Mouse (Mus musculus): ENCODE results near the gene Mgat5b.

Mgat5b gene

DNA sequence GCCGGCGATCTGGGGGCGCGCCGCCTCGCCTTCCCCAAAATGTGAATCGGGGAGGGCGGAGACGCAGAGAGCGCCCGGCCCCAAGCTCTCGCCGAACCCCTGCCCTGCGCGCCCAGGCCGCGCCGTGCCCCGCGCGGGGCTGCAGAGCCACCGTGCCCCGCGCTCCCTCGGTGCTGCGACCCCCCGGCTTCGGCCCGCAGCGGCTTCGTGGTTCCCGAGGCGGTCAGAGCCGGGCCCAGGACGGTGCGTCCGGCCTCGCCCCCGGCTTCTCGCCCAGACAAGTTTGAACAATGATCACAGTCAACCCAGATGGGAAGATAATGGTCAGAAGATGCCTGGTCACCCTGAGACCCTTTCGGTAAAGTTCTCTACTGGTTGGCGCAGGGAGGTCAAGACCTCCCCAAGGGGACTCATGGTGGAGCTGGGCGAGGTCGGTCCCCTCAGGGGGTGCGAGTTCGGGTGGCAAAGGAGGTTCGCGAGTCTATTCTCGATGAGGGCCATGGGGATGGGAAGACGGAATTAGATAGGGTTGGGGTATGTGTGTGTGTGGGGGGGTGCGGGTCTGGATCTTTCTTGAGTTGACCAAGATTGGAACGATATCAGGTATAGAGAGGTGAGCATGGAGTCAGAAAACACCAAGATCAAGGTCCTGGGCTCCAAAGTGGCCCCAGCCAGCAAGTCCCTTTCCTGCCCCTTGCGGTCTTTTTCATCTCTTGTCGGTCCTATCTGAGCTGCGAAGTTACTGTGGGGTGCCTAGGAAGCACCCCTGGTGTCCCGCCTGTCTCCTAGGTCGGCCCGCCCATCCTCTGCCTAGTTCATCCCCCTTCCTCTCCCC is 740 bp downstream of the Mgat5b start:
- no peak for DNase-seq (ENCODE audit: low spot score)

DNA sequence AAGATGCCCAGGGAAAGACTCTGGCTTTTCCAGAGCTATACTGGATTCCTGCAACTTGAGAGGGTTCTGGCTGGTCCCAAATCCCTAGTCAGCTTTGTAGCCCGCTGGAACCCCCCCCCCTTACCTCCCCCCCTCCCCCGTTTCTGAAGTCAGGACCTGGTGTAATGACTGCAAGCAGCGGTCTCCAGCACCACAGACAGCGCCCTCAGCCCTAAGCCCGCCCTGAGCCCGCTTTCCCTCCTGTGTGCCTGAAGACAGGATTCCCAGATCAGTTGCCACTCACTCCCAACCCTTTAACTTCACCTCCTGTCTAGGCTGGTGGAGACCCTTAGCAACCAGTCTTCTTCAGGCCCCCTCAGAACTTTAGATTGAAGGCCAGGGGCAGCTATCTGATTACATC is 2.1 kb downstream of the Mgat5b start:
- DNase-seq (ENCODE audit: low spot score): no peak

DNA sequence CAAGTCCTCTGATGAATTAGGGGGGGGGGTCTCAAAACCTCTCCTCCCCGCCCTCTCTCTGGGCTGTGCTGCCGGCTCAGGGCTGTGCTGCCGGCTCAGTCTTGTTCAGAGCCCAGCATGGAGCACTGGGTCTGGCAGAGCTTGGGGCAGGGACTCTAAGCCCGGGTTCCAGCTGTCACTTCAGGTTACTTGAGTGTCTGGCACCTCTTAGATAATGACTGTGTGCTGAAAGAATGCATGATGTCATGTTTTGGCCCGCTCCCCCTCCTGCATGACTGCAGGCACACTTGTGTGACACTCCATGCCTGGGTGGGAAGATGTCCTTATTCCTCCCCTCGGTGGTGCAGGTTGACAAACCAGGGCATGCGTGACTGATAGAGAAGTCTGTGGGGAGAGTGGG is 3.4 kb downstream of the Mgat5b start:
- DNase-seq (ENCODE audit: low spot score): no peak

DNA sequence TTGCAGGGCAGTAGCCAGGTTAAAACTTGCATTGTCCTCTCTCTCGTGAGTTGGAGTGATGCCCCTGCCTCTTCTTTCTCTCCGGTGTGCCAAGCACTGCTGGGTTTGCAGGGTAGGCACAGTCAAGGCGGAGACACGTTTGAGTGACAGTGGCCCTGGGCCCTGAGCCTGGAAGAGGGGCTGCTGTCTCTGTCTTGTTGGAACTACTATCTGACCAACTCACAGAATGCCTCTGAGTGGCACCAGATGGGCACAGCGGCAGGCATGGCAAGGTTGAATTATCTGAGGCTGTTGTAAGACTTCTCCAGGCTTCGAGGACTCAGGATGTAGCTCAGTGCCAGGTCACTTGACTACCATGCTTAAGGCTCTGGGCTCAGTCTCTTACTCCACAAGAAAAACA is 9.4 kb downstream of the Mgat5b start:
- no peak for DNase-seq (ENCODE audit: low spot score)

DNA sequence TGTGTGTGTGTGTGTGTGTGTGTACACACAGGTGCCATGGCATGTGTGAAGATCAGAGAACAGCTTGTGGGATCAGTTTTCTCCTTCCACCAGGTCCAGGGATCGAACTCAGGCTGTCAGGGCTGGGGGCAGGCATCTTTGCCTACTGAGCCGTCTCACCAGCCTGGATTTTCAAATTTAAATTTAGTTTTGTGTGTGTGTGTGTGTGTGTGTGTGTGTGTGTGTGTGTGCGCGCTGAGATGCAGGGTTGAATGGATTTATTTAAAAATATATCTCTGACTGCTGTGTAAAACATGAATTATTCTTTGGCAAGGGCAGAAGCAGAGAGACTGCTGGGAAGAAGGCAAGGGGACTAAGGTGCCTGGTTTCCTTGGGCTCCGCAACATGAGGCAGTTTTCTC is 16.2 kb downstream of the Mgat5b start:
- DNase-seq (ENCODE audit: low spot score): no peak

DNA sequence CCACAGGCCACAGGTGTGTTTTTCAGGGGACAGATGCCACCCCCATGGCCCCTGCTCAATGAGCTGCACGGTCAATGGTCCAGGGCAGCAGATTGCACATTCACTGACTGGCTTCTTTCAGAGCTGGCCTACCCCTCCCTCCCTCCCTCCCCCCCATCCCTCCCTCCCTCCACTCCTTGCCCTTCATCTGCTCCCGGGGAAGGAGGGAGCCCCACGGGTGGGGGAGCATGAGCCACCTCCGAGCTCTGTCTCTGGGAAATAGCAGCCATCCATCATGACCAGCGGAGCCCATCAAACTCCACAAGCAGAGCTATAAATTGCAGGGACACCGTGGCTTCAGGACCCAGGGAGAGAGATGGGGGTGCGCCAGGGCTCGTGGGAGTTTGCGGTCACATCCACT is 16.7 kb downstream of the Mgat5b start:
- no peak for DNase-seq (ENCODE audit: low spot score)

DNA sequence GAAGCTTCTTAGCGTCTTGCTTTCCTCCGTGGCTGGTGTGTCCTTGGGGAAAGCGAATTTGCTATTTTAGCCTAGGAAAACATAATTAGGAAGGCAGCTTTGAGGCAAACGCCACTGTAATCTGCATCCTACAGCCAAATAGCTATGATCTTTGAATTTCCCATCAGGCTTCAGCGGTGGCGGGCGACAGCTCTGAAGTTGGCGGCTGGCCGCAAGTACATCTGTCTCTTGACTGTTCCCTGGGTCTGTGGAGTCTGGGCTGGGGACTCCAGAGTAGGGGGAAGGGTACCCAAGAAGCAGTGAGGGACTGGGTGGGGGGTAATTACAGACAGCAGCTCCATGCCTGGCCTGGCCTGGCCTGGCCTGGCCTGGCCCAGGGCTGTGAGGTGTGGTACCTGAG is 17.3 kb downstream of the Mgat5b start:
- no peak for DNase-seq (ENCODE audit: low spot score)

DNA sequence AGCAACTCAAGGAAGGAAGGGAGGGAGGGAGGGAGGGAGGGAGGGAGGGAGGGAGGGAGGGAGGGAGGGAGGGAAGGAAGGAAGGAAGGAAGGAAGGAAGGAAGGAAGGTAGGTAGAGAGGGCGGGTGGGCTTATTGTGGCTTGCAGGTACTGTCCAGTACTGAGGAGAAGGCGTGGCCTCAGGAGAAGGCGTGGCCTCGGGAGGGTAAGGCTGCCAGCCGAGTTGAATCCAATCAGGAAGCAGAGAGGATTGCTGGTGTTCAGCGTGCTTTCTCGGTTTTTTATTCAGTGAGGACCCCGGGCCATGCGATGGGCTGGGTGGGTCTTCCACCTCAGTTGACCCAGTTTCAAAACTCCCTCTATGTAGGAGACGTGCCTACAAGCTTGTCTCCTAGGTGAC is 18.5 kb downstream of the Mgat5b start:
- no peak for DNase-seq (ENCODE audit: low spot score)

DNA sequence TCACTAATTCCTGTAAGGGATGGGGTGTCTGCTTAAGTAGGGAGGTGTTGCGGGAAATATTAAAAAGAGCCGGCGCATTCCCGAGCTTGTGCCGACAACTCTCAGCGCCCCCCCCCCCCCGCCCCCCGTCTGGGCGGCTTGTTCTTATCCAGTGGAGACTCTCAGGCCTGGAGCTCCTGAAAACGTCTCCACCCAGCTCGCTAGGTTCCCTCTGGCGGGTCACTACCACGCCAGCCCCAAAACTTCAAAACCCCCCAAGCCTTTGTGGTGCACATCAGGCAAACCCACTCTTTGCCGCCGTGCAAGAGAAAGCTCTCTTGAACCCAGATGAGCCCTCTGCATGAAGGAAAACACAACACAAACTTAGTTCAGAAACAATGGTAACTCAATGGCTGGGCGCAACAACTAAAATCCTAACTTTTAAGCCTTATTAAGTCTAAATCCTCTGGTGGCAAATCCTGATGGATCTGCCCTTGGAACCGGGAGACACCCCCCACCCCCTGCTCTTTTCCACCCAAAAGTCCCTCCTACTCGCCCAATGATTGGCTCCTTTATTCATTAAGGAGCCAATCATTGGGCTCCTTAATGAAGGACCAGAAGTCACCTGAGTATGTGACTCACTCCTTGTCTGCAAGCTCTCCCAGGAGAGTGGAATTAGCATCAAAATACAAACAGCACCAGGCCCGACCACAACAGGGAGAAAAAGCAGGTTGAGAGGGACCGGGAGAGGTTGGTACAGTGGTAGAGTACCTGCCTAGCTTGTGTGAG is 21.6 kb downstream of the Mgat5b start:
- no peak for DNase-seq (ENCODE audit: low spot score)

DNA sequence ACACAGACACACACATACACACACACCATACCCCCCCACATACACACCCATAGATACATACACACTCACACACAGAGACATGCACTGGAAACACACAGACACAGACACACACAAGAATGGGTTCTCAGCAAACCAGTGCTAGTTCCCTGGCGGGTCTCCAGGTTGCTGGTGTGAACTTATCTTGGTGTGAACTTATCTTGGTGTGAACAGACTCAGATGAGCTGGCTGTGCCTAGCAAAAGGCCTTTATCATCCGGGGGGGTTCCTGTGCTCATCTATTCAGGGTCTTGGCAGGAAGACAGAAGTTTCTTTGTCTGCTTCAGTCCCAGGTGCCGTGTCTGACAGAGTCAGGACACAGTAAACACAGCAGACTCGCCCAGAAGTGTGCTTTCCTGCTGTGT is 25.7 kb downstream of the Mgat5b start:
- DNase-seq (ENCODE audit: low spot score): no peak

DNA sequence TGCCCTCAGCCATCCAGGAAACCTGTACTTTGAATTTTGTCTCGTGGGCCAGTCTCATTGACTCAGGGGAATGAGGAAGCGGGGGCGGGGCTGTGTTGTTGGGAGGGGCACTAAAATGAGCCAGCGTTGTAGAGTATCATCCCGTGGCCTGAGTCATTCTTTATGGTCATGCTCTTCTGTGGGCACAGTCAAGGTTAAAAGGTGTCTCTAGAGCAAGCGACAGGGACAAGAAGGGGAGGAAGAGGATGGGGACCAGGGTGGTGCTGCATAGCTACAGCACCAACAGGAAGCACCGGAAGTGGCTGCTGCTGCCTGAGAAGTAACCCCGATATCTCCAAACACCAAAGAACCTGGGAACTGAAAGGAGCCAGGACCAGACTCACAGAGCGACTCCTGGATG is 31.2 kb downstream of the Mgat5b start:
- no peak for DNase-seq (ENCODE audit: low spot score)

DNA sequence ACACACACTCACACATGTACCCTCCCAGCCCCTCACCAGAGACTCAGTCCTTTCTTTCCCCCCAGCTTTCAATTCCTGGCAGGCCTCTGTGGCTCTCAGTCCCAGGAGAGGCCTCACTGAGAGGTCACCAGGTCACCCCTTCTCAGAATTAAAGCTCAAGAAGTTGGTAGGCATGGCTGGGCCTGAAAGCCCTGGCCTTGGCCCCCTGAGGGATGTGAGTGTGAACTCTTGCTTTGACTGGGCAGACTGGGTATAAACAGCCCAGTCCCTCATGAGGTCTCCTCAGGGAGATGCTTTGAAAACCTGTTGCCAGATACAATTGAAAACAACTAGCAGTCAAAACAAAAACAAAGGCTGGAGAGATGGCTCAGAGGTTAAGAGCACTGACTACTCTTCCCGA is 32.8 kb downstream of the Mgat5b start:
- DNase-seq (ENCODE audit: low spot score): no peak

DNA sequence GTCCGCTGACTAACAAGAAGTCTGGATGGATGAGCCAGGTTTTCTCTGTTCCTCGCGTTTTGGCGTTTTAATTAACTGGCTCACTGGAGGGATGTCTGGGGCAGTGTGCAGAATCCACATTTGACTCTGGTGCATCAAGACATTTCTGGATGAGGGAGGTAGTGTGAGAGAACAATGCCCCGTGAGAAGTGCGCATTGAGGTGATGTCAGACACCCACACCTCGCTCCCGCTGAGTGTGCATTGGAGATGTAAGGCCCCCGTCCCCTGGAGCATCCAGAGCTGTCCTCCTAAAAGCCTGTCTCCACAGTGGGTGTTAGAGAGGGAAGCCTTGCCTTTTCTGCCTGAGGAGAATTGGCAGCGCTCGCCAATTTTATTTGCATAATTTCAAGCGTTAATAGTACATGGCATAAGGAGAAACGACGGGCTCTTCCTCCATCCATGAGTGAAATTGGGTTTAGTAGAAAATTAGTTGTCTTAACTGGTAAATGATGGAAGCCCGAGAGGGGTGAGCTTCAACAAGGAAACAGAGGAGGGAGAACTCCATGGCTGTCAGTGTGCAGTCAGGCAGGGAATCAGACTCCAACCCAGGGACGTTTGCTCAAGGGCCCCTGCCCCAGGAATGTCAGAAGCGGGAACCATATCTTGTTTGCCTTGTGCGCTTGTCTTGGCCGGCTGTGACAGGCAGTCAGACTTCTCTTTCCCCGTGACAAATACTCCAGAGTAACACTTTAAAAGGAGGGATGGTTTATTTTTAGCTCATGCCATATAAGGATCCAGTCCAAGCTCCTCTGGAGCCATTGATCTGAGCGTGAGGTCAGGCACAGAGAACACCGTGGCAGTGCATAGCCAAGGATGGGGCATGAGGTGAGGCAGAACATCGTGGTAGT is 35.8 kb downstream of the Mgat5b start:
- no peak for DNase-seq (ENCODE audit: low spot score)

DNA sequence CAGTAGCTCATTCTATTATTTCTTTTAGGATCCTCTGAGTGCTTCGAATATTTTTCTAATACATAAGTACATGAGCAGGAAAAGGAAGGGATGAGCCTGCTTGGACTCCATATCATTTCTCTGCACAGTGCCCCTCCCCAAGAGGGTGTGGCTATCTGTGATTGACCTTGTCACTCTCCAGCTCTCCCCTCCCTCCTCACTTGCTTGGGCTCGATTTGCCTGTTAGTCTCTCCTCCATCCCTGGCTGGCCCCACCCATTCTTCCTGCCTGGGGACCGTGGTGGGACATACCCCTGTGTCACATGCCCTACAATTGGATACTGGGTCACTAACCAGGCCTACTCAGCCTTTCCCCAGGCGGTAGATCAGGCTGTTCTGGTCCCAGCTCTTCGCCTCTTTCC is 39.9 kb downstream of the Mgat5b start:
- DNase-seq (ENCODE audit: low spot score): no peak

DNA sequence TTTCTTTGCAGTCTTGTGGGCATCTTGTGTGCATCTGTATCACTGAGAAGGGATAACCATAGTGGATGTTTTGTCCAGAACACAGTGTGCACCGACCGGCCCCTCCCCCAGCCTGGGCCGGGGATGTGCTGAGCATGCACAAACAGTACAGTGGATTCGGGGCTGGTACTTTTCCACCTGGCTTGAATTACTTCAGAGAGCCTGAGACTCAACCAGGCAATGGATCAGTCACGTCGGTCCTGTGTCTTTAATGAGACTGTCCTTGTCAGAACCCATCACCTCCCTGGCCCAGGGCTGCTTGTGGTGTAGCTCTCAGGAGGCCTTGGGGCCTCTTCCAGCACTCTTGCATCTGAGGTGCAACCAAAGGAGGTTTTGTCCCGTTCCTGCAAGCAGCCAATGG is 46.4 kb downstream of the Mgat5b start:
- DNase-seq (ENCODE audit: low spot score): no peak

DNA sequence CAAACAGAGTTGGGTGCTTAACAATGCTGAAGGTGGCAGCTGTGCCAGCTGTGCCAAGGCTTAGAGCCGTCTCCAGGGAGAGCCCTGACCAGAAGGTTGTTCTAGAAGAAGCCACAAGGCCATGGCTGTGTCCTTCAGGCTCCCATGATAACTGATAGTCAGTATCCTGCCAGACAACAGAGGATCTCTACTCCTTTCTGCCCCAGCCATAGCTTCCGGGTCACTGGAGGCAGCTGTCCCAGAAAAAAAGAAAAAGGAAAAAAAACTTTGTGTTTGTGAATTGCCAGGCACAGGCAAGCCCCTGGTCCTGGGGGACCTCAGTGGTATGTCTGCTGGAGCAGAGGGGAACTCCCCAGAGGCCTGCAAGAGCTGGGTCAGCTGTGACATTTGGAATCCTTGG is 47.3 kb downstream of the Mgat5b start:
- DNase-seq (ENCODE audit: low spot score): no peak

DNA sequence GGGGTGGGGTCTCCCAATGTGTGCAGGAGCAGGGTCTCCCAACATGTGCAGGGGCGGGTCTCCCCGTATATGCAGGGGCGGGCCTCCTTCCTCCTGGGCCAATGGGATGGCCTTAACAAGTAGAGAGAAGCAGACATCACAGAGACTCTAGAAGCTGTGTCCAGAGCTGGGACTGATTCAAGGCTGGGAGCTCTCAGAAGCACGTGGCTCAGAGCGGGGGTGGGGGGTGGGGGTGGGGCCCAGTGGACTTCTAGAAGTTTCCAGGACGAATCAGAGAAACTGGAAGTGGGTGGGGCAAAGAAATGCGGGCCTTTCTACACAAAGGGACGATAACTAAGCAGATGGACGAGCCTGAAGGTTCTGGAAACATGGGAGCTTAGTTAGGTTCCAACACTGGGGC is 49.9 kb downstream of the Mgat5b start:
- DNase-seq (ENCODE audit: low spot score): no peak

DNA sequence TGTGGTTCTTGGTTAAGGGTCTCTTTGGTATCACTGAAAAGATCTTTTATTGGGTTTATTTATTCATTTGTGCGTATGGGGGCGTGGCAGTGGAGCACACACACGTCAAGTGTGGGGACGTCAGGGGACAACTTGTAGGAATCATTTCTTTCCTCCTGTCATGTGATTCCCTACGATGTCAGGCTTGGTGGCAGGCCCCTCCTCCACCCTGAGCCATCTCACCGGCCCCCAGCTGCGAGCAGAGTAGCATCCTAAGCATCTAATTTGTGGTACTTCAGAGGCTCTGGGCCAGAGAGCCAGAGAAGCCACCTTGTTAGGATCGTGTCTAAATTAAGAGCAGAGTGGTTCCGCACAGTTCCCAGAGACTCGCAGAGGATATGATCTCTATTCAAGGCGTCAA is 50.8 kb downstream of the Mgat5b start:
- no peak for DNase-seq (ENCODE audit: low spot score)

DNA sequence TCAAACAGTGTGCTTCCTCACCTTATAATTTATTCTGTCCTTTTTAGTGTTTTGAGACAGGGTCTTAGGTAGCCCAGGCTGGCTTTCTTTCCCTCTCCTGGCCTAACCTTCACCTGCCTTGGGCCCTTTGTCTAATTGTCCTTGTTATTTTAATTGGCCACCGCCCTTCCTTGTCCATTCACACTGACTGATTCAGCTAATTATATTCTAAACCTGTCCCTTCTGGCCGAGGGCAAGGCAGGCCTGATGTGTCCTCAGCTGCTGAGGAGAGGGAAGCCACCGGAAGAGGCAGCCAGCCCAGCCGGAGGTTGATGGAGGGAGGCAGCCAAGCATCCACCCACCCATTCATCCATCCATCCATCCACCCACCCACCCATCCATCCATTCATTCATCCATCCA is 52.2 kb downstream of the Mgat5b start:
- no peak for DNase-seq (ENCODE audit: low spot score)

DNA sequence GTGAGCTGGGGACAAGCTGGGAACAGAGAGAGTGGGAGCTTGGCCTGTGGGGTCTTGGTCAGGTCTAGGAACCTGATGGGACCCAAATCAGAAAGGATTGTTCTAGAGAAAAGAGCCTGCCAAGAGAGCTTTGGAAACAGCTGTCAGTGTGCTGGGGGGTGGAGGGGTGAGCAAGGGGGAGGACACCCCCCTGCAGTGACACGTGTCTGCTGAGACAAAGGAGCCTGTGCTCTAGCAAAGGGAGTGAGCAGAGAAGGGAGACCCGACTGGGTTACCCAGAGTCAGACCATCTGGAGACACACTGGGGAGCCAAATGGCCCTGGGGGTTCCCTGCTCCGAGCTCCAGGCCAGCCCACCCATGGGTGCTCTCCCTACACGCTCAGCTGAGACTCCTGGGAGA is 54.2 kb downstream of the Mgat5b start:
- DNase-seq (ENCODE audit: low spot score): no peak

DNA sequence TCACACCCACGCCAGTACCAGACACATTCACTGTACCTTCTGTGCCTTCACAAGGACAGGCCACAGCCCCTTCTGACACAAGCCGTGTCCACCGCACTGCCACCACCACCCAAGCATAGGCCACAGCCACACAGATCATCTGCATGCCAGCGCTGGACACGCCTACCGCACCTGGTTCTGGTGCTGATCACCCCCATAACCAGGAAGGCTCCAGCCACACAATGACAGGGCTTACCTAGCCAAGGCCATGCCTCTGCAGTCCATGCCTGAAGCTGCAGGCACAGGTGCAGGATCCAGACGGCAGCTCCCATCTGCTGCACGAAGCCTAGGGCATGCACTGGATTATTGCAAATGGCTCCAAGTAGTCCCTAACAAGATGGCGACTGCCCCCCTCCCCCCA is 54.8 kb downstream of the Mgat5b start:
- no peak for DNase-seq (ENCODE audit: low spot score)

DNA sequence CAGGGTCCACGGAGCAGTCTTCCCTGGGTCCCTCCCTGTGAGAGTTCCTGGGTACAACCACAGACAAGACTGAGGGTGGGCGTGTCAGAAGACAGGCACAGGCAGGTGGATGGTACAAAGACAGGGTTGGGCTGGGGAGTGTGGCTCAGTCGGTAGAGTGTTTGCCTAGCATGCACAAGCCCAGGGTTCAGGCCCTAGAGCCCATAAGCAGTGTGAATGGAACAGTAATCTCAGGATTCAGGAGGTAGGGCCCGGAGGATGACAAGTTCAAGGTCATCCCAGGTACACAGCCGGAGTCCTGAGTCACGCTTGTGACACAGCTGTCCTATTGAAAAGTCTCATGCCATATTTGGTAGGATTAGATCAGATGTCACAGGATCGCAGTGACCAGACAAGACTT is 55.7 kb downstream of the Mgat5b start:
- no peak for DNase-seq (ENCODE audit: low spot score)

DNA sequence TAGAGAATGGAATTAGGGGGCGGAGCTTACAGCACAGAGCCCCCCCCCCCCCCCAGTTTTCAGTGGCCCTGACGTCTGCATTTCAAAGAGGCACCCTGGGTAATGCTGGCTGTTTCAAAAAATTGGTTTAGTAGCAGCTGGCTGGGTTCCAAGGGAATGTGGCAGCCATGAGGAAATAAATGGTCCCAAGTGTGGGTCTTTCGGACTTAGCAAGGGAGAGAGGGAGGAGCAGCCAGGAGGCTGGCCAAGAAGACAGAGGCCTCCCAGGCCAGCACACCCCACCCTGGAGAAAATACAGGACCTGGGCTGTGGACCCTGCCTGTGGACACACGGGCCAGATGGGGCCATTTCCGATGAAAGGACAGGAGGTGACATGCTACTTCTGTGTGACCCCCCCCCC is 61.6 kb downstream of the Mgat5b start:
- no peak for DNase-seq (ENCODE audit: low spot score)

All from c-Kit-positive CD71-positive TER-119-positive erythroid progenitor cells, embryonic 14.5 days (primary cell).